Mouse (Mus musculus) lung, embryonic 14.5 days (tissue): ENCODE results near the gene Tbx18. TPM values are rescaled to one million over a fixed set of nuclear protein-coding genes. Genes with fewer than 3 reads are reported as not detected.

Source experiments
- ATAC-seq: fragments of 200-750 bp; cut with Nextera tagmentation; 2 replicates; pipeline ENCODE4 v1.8.0; 2017; ENCODE audit warnings: mild to moderate bottlenecking, moderate TSS enrichment, moderate library complexity; ENCODE audit not compliant: insufficient read depth
- DNase-seq: peaks from one replicate; pipeline ENCODE4 v3.0.0-alpha.2; 2015
- H3K27ac ChIP-seq: fragments of 300-500 bp; sonication (generic); 2 replicates; pipeline ENCODE4 v1.5.1; 2014; ENCODE audit warnings: low read depth, mild to moderate bottlenecking, moderate library complexity
- H3K27me3 ChIP-seq: fragments of 300-500 bp; sonication (generic); 2 replicates; pipeline ENCODE4 v1.6.1; 2014; ENCODE audit warnings: low read length, control low read depth; ENCODE audit not compliant: insufficient read depth
- H3K36me3 ChIP-seq: fragments of 300-500 bp; sonication (generic); 2 replicates; pipeline ENCODE4 v1.6.1; 2014; ENCODE audit warnings: control low read depth; ENCODE audit not compliant: insufficient read depth
- H3K4me1 ChIP-seq: fragments of 300-500 bp; sonication (generic); 2 replicates; pipeline ENCODE4 v1.6.1; 2014; ENCODE audit warnings: antibody characterized with exemption, control low read depth; ENCODE audit not compliant: insufficient read depth
- H3K4me2 ChIP-seq: fragments of 300-500 bp; sonication (generic); 2 replicates; pipeline ENCODE4 v1.6.1; 2014; ENCODE audit warnings: mild to moderate bottlenecking
- H3K4me3 ChIP-seq: fragments of 300-500 bp; sonication (generic); 2 replicates; pipeline ENCODE4 v1.5.1; 2014; ENCODE audit warnings: low read depth, low read length
- H3K9ac ChIP-seq: fragments of 300-500 bp; sonication (generic); 2 replicates; pipeline ENCODE4 v1.6.1; 2014
- H3K9me3 ChIP-seq: fragments of 300-500 bp; sonication (generic); 2 replicates; pipeline ENCODE4 v1.6.1; 2016; ENCODE audit warnings: low read depth, low read length, control low read depth
- CTCF ChIP-seq: IDR thresholded peaks from 2 replicates; pipeline ENCODE4 v1.5.1; 2016; ENCODE audit warnings: antibody characterized with exemption, low read depth
- WGBS: fragments of 180-500 bp; shearing (Covaris S2); extraction: QIAGEN DNeasy Blood & Tissue Kit; methylation state at CpG from one replicate; pipeline ENCODE4 v1.1.7; 2014; 5-methylcytosine and 5-hydroxymethylcytosine counted together
- polyA plus RNA-seq: library from polyadenylated mRNA; unstranded; fragments of >200 nt; fragmentation: Nextera tagmentation; extraction: Ambion mirVana; gene quantifications from 2 replicates; pipeline ENCODE4 v1.2.1, GENCODE M21; 2014

The Tbx18 gene
- polyA plus RNA-seq, 1 experiment from 2014 or later, result 0.42 TPM

DNA sequence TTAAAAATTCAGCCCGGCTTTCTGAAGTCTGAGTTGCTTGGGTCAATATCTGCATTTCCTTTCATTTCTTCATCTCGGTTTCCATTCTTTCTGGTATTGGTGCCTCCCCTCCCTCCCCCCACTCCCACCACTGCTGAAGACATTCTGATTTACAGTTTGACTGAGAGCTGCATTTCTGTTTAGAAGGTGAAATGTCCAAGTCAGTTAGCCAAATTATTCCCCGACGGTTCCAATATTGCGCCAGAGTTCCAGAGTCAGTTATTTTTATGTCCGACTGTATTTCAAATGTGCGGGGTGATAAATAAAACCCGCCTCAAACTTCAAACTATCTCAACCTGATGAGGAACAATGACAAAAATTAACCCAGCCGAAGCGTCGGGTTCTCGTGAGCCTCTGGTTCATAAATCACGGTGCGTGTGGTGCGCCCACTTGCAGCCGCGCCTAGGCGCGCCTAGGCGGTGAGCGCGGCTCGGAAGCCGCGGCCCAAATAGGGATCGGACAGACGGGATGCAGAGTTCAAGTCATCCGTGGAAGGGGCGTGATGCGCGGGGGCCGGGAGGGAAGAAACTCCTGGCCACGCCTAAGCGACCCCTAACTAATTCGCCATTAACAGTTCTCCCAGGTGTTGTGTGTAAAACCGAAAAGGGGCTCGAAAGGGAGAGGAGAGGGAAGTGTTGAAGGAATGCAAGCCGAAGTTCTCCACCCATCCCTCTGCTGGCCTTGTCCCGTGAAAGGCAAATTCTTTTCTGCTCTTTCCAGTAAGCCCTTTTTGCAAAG is 7.9 kb upstream of the Tbx18 start:
- TF ChIP-seq CTCF, result no peak
- ATAC-seq (no peak), DNase-seq (peak; percentile 5)
- H3K9me3 ChIP-seq, result no peaks in the 10 kb centered on the region
- no peaks in the 10 kb centered on the region for H3K4me1 ChIP-seq
- no peaks in the 10 kb centered on the region for H3K36me3 ChIP-seq
- peak overlapping the region; percentile 49 for H3K4me2 ChIP-seq
- H3K27ac ChIP-seq, result no peak overlapping the region
- peak overlapping the region; percentile 24 for H3K4me3 ChIP-seq
- H3K27me3 ChIP-seq, result peaks cover 83% of the 10 kb centered on the region
- H3K9ac ChIP-seq, result no peak overlapping the region
- under 1% methylated on average over 39 of the region's 39 CpGs for WGBS

DNA sequence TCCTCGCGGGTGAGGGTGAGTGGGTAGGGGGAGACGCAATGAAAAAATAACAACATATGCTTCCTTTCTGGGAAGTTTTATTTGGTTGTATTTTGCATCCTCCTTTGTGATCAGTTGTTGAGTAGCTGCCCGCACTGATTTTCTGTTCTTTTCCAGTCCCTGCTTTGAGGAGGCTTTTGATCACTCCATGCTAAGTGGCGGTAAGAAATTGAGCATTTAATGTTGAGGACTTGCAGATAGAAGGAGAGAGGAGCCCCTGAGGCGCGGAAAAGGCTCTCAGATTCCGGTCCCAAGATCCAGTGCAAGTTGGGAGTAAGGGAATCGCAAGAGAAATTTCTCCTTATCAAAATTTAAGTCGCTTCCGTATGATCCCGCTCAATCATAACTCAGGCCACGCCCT is 7.1 kb upstream of the Tbx18 start:
- under 1% methylated on average over 13 of the region's 13 CpGs for WGBS
- H3K9ac ChIP-seq, result no peak overlapping the region
- no peak overlapping the region for H3K4me2 ChIP-seq
- peaks cover 91% of the 10 kb centered on the region for H3K27me3 ChIP-seq
- ATAC-seq, result no peak
- no peak overlapping the region for H3K4me3 ChIP-seq
- H3K4me1 ChIP-seq, result no peaks in the 10 kb centered on the region
- no peaks in the 10 kb centered on the region for H3K9me3 ChIP-seq
- H3K27ac ChIP-seq, result no peak overlapping the region
- DNase-seq, result peak; percentile 18
- no peaks in the 10 kb centered on the region for H3K36me3 ChIP-seq
- no peak for TF ChIP-seq CTCF

DNA sequence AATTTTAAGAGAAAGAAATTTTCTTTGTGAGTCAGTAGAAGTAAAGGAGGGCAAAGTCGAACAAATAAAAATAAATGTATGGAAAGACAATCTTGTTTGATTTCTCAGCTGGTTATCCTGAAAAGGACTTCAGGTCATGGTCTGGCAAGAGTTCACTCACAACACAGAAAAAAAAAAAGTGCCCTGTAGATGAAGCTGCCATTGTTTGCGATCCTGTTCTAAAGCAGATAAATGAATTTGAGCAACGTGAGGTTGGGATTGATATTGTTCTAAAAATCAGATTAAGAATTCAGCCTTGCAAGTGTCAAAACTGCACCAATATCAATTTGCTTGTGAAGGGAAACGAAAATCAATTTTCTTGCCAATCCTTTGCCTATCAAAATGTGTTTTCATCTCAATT is 6.2 kb upstream of the Tbx18 start:
- H3K4me3 ChIP-seq, result no peak overlapping the region
- no peak overlapping the region for H3K9ac ChIP-seq
- H3K27me3 ChIP-seq, result peaks cover 96% of the 10 kb centered on the region
- 10% methylated on average over 4 of the region's 4 CpGs for WGBS
- H3K4me2 ChIP-seq, result no peak overlapping the region
- H3K9me3 ChIP-seq, result no peaks in the 10 kb centered on the region
- DNase-seq (peak; percentile 14), ATAC-seq (no peak)
- no peak for TF ChIP-seq CTCF
- H3K4me1 ChIP-seq, result no peaks in the 10 kb centered on the region
- H3K36me3 ChIP-seq, result no peaks in the 10 kb centered on the region
- no peak overlapping the region for H3K27ac ChIP-seq

DNA sequence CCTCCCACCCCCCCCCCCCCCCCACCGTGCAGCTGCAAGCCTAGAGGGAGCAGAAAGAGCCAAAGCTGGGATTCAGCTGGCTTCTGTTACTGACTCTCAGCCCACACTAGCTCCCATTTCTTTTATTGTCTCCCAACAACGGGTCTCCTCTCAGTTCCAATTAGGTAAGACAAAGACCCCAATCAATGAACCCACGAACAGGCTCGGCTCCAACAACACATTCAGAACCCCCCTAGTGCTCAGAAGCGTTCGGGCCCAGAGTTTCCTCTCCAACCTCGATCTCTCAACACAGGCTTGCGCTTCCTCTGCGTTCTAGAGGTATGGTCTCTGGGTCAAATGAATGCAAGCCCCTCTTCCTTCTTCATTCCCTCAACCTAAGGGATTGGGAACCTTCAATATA is 4.0 kb upstream of the Tbx18 start:
- TF ChIP-seq CTCF, result no peak
- Histone ChIP-seq H3K4me2 (no peak overlapping the region), H3K36me3 (no peaks in the 10 kb centered on the region), H3K9me3 (no peaks in the 10 kb centered on the region), H3K27ac (no peak overlapping the region), H3K4me3 (no peak overlapping the region), H3K4me1 (no peaks in the 10 kb centered on the region; the same call in 1 of the 2 replicates), H3K27me3 (peaks cover 95% of the 10 kb centered on the region), H3K9ac (no peak overlapping the region)
- ATAC-seq, result no peak
- 14% methylated on average over 9 of the region's 9 CpGs for WGBS
- DNase-seq, result no peak

DNA sequence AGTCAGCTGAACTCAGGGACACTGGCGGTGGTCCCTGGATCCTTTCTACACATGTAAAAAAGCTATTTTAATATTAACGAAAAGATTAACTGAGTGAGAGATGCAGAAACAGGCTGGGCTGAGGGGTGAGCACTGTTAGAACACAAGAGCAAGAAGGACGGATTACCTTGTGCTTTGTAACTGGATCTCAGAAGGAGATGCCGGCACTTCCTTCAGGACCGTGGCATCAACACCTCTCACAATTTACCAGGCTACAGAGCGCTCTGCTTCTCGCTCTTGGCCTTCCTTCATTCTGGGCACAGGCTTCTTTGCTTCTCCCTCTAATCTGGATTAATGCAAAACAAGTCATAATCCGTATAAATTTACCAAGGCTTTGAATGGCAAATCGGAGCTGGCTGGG is 3.6 kb upstream of the Tbx18 start:
- Histone ChIP-seq H3K36me3 (no peaks in the 10 kb centered on the region), H3K27ac (no peak overlapping the region), H3K9ac (no peak overlapping the region), H3K4me2 (no peak overlapping the region), H3K27me3 (peaks cover 95% of the 10 kb centered on the region), H3K4me1 (no peaks in the 10 kb centered on the region; the same call in 1 of the 2 replicates), H3K4me3 (no peak overlapping the region), H3K9me3 (no peaks in the 10 kb centered on the region)
- TF ChIP-seq CTCF, result no peak
- 10% methylated on average over 9 of the region's 9 CpGs for WGBS
- ATAC-seq, result no peak
- DNase-seq, result no peak

DNA sequence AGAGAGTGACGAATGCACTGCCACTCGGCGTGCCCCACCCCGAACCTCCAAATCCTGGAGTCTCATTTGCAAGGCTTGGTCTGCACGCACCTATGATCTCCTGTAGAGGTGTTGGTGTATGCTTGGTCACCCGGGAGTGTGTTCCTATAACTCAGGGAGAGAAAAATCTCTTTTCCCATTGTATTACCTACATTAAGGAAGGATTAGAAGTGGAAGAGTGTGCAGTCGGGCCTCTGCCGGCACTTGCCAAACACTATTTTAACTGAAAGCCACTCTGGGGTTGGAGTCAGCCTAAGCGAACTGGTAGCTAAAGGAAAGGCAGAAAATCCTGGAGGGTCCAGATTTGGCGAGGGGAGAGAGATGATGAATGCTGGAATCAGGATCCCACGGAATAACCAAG is 2.7 kb upstream of the Tbx18 start:
- WGBS, result 16% methylated on average over 11 of the region's 11 CpGs
- no peak overlapping the region for H3K4me2 ChIP-seq
- H3K27ac ChIP-seq, result no peak overlapping the region
- no peak for ATAC-seq
- no peak overlapping the region for H3K4me3 ChIP-seq
- no peak overlapping the region for H3K9ac ChIP-seq
- no peaks in the 10 kb centered on the region for H3K36me3 ChIP-seq
- H3K27me3 ChIP-seq, result peaks cover 94% of the 10 kb centered on the region
- H3K9me3 ChIP-seq, result no peaks in the 10 kb centered on the region
- no peak for TF ChIP-seq CTCF
- no peaks in the 10 kb centered on the region; the same call in 1 of the 2 replicates for H3K4me1 ChIP-seq
- DNase-seq, result no peak

DNA sequence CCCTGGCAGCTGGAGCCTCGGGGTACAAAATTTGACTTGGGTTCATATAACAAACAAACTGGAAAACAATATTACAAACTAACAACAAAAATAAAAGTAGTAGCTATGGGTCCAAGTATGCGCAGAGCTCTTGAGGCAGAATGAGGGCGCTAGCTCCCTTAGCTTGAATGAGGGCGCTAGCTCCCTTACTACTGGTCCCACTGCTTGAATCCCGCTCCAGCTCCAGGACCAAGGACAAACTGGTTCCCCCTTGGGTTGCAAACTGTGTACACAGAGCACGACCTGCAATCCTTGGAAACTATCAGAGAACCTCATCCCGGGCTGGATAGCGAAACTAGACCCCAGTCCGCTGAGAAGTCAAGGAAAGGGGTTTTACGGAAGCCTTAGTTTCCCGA is 2.2 kb upstream of the Tbx18 start:
- ATAC-seq (no peak), DNase-seq (peak; percentile 9)
- no peak overlapping the region for H3K9ac ChIP-seq
- WGBS, result 8% methylated on average over 11 of the region's 11 CpGs
- no peaks in the 10 kb centered on the region; the same call in 1 of the 2 replicates for H3K4me1 ChIP-seq
- H3K36me3 ChIP-seq, result no peaks in the 10 kb centered on the region
- no peak for TF ChIP-seq CTCF
- no peak overlapping the region for H3K27ac ChIP-seq
- no peak overlapping the region for H3K4me3 ChIP-seq
- no peaks in the 10 kb centered on the region for H3K9me3 ChIP-seq
- 0 out of 2 replicates have a peak overlapping the region, but pooled peaks have one; percentile 2 for H3K4me2 ChIP-seq
- H3K27me3 ChIP-seq, result peaks cover 94% of the 10 kb centered on the region
